Mouse (Mus musculus): ENCODE results near the gene H2-Ab1. TPM values are rescaled to one million over a fixed set of nuclear protein-coding genes. Genes with fewer than 3 reads are reported as not detected.

The H2-Ab1 gene
- polyA plus RNA-seq, 1 experiment from 2014 or later = 1.4 TPM

DNA sequence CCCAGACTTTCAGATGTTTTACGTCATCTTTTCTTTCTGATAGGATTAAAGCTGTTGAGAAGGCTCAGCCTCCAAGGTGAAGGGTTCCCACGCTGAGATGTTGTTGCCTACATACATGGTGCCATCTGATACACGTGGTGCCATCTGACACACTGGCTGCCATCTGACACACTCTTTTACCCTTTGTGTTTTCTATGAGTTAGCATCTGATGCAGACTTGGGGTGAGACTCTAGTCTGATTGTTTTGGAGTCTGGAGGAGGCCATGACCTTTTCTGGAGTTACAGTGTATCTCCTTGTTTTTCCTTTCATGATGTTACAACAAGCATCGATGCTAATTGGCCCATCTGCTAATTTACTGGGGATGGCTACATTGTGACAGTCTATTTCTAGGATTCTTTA is 12.8 kb upstream of the H2-Ab1 start:
- WGBS = 76% methylated on average over 4 of the region's 4 CpGs
- Histone ChIP-seq H3K9me3 (no peaks in the 10 kb centered on the region), H3K9ac (no peak overlapping the region)

DNA sequence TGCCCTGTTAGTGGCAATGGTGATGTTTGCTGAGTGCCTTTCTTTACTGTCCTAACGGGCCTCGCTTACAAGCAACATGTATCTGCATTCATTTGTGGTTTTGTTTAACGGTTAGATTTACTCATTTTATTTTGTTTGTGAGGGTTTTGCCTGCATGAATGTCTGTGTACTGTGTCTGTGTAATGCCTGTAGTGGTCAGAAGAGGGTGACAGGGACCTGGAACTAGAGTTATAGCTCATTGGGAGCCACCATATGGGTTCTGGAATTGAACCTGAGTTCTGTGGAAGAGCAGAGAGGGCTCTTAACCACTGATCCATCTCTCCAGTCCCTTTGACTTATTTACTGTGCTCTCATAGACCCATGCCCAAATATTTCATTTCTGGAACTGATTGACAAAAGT is 10.4 kb upstream of the H2-Ab1 start:
- H3K27me3 ChIP-seq (replicated peaks) = no peaks in the 10 kb centered on the region
- no peaks in the 10 kb centered on the region for H3K4me1 ChIP-seq
- 84% methylated on average over 3 of the region's 3 CpGs for WGBS
- H3K4me3 ChIP-seq = no peak overlapping the region
- H3K4me2 ChIP-seq = no peak overlapping the region
- no peaks in the 10 kb centered on the region for H3K9me3 ChIP-seq
- no peak overlapping the region for H3K9ac ChIP-seq
- no peak overlapping the region for H3K27ac ChIP-seq
- H3K36me3 ChIP-seq (replicated peaks) = no peaks in the 10 kb centered on the region
- ATAC-seq (replicated peaks) = no peak

More for the DNA sequence above, 12.8 kb upstream of the H2-Ab1 start:
- Histone ChIP-seq H3K4me1 (no peaks in the 10 kb centered on the region), H3K27ac (no peak overlapping the region), H3K4me2 (no peak overlapping the region), H3K36me3 (replicated peaks) (no peaks in the 10 kb centered on the region), H3K4me3 (no peak overlapping the region), H3K27me3 (replicated peaks) (no peaks in the 10 kb centered on the region)
- no peak for ATAC-seq (replicated peaks)

DNA sequence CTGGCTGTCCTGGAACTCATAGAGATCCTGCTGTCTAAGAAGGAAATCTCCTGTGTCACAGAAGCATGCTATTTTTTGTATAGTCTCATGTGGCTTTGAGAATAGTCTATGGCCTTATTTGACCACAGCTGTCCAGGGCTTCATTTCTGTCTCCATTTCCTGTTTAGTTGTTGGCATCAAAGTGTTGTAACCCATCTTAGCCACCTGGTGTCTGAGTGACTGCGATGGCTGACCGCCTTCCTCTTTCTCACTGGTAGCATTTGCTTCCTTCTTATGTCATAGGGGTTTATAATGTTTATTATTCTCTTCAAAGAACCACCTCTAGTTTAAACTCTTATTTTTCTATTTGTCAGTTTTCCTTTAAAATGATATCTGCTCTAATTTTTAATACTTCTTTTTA is 8.7 kb upstream of the H2-Ab1 start:
- Histone ChIP-seq H3K9ac (no peak overlapping the region), H3K36me3 (replicated peaks) (no peaks in the 10 kb centered on the region), H3K4me1 (no peaks in the 10 kb centered on the region), H3K4me2 (no peak overlapping the region), H3K27me3 (replicated peaks) (no peaks in the 10 kb centered on the region), H3K9me3 (no peaks in the 10 kb centered on the region), H3K4me3 (no peak overlapping the region), H3K27ac (no peak overlapping the region)
- WGBS = 66% methylated on average over 2 of the region's 2 CpGs
- ATAC-seq (replicated peaks) = no peak

DNA sequence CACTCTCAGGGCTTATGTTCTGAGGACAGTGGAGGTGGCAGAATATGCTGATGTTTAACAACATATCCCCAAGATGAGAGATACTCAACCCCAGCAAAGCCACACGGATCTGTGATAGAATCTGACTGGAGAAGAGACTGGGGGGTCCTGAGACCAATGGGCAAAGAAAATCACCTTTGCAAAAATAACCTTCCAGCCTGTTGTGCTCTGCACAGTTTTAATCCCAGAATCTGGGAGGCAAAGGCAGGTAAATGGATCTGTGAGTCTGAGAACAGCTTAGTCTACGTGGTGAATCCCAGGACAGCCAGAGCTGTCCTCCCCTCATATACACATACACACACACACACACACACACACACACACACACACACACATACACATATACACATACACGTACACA is 8.1 kb upstream of the H2-Ab1 start:
- no peaks in the 10 kb centered on the region for H3K9me3 ChIP-seq
- no peaks in the 10 kb centered on the region for H3K4me1 ChIP-seq
- 44% methylated on average over 3 of the region's 3 CpGs for WGBS
- H3K4me3 ChIP-seq = no peak overlapping the region
- no peaks in the 10 kb centered on the region for H3K36me3 ChIP-seq (replicated peaks)
- no peak overlapping the region for H3K9ac ChIP-seq
- ATAC-seq (replicated peaks) = no peak
- no peaks in the 10 kb centered on the region for H3K27me3 ChIP-seq (replicated peaks)
- H3K27ac ChIP-seq = no peak overlapping the region
- H3K4me2 ChIP-seq = no peak overlapping the region

DNA sequence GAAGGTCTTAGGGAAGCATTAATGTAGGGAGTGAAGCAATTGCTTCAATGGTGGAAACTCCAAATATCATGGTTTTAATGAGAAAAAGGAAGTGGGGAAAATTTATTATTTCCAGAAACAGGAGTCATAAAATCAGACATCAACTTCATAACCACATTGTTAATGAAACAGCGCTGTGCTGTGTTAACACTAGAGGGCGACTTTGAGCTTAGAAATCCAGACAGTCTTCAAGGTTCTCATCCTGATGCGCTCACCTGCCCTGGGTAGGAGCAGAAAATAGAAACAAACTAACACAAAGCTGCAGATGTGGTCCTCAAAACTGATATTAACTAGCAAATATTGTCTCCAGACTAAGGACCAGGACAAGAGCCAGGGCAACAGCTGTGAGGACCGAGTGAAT is 7.6 kb upstream of the H2-Ab1 start:
- no peaks in the 10 kb centered on the region for H3K36me3 ChIP-seq (replicated peaks)

DNA sequence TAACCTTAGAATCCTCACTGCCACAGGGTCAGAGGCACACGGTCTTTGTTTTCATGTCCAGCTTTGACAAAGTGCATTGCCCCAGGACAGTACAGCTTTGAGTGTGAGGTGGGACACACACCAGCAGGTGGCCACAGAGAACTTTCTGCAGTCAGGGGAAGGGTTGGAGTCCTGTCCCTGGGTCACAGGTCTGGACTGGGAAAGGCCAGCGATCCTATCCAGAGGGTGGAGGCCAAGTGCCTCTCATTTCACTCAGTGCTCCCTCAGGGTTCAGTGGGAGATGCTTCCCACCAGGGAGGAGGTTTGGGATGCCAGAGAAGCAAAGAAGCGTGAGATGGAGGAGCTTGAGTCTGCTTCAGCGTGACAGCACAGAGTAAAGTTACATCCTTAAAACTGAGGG is 5.8 kb upstream of the H2-Ab1 start:
- no peak overlapping the region for H3K4me3 ChIP-seq
- H3K36me3 ChIP-seq (replicated peaks) = no peaks in the 10 kb centered on the region
- 45% methylated on average over 4 of the region's 4 CpGs for WGBS
- no peak overlapping the region for H3K4me2 ChIP-seq
- no peak overlapping the region for H3K9ac ChIP-seq
- H3K4me1 ChIP-seq = no peaks in the 10 kb centered on the region
- H3K27me3 ChIP-seq (replicated peaks) = no peaks in the 10 kb centered on the region
- H3K27ac ChIP-seq = no peak overlapping the region
- no peak for ATAC-seq (replicated peaks)
- no peaks in the 10 kb centered on the region for H3K9me3 ChIP-seq

More for the DNA sequence above, 7.6 kb upstream of the H2-Ab1 start:
- no peaks in the 10 kb centered on the region for H3K27me3 ChIP-seq (replicated peaks)
- no peak overlapping the region for H3K4me3 ChIP-seq
- no peak overlapping the region for H3K4me2 ChIP-seq
- H3K4me1 ChIP-seq = no peaks in the 10 kb centered on the region
- no peak overlapping the region for H3K9ac ChIP-seq
- ATAC-seq (replicated peaks) = 0 out of 2 replicates have a peak, but pooled peaks have one; percentile 37
- no peaks in the 10 kb centered on the region for H3K9me3 ChIP-seq
- H3K27ac ChIP-seq = no peak overlapping the region
- 12% methylated on average over 4 of the region's 4 CpGs for WGBS

DNA sequence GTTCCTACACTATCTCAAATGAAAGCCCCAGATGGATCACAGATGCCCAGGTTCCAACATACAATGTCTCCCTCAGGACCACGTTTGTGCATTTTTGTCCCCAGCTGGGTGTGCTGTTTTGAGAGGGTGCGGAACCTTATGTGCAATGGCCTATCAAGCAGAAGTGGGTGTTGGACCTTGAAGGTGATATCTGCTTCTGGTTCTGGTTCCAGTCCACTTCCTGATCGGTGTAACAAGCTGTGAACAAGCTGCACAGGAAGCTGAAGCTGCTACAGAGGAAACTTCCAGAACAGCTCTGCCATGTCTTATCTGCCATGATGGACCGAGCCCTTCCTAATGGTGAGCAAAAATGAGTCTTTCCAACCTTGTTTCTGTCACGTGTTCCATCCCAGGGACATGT is 988 bp upstream of the H2-Ab1 start:
- no peaks in the 10 kb centered on the region for H3K36me3 ChIP-seq (replicated peaks)
- 0 out of 2 replicates have a peak, but pooled peaks cover 2% of the 10 kb centered on the region for H3K27me3 ChIP-seq (replicated peaks)
- H3K27ac ChIP-seq = no peak overlapping the region
- no peak overlapping the region for H3K4me3 ChIP-seq
- H3K9ac ChIP-seq = no peak overlapping the region
- no peak overlapping the region for H3K4me2 ChIP-seq
- 82% methylated on average over 5 of the region's 5 CpGs for WGBS
- ATAC-seq (replicated peaks) = no peak
- no peaks in the 10 kb centered on the region for H3K4me1 ChIP-seq
- H3K9me3 ChIP-seq = no peaks in the 10 kb centered on the region

DNA sequence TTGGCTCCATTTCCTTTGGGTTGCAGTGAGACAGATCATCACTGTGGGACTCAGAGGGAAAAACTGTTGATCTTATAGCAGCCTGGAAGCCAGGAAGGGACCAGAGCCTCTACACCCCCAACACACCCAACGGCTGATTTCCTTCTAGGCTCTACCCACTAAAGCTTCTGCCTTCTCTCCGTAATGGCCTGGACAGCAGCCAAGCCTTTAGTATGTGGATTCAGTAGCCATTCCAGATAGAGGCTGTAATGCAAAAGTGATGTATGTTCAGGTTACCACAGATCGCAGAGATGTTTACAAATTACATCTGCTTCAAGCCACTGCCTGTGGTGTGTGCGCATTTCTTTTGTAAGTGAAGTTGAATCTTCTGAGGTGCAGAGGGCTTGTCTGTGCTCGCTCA is 3.1 kb downstream of the H2-Ab1 start:
- Histone ChIP-seq H3K4me2 (no peak overlapping the region), H3K9me3 (no peaks in the 10 kb centered on the region), H3K27ac (no peak overlapping the region), H3K27me3 (replicated peaks) (peaks cover 14% of the 10 kb centered on the region), H3K9ac (no peak overlapping the region), H3K4me1 (peaks cover 22% of the 10 kb centered on the region), H3K36me3 (replicated peaks) (no peaks in the 10 kb centered on the region), H3K4me3 (no peak overlapping the region)
- ATAC-seq (replicated peaks) = no peak
- WGBS = 83% methylated on average over 5 of the region's 5 CpGs

DNA sequence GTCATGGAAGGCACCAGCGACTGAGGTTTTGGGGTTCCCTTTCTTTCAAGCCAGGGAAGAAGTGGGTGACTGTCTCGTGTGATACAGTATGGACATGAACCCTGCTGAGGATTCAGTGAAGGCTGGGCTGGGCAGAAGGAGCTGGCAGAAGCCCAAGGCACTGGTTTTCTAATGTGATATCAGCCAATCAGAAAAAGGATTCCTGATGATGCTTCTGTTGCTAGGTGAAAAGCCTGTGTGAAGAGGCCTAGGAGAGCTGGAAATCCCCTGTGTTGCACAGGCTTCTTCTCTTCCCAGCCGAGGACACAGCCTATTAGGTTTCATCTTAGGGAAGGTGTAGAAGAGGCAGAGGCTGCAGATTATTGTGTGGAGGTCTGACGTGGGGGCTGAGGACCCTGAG is 4.0 kb downstream of the H2-Ab1 start:
- H3K9me3 ChIP-seq = no peaks in the 10 kb centered on the region
- no peaks in the 10 kb centered on the region for H3K36me3 ChIP-seq (replicated peaks)
- H3K4me3 ChIP-seq = no peak overlapping the region
- peak; percentile 82 for ATAC-seq (replicated peaks)
- H3K4me1 ChIP-seq = peaks cover 22% of the 10 kb centered on the region
- no peak overlapping the region for H3K27ac ChIP-seq
- H3K9ac ChIP-seq = no peak overlapping the region
- H3K27me3 ChIP-seq (replicated peaks) = peaks cover 14% of the 10 kb centered on the region
- H3K4me2 ChIP-seq = no peak overlapping the region
- 23% methylated on average over 4 of the region's 4 CpGs for WGBS

DNA sequence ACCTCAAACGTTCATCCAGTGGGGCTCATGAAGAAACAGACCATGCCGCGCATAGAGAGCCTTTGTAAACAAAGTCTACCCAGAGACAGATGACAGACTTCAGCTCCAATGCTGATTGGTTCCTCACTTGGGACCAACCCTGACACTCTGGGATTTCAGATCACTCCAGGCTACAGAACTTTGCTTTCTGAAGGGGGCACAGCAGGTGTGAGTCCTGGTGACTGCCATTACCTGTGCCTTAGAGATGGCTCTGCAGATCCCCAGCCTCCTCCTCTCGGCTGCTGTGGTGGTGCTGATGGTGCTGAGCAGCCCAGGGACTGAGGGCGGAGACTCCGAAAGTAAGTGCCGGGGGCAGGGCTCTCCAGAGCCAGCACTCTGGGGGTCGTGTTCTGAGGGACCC is 5.6 kb downstream of the H2-Ab1 start:
- Histone ChIP-seq H3K4me2 (peak overlapping the region; percentile 98), H3K9me3 (no peaks in the 10 kb centered on the region), H3K27ac (no peak overlapping the region), H3K4me3 (peak overlapping the region; percentile 33), H3K4me1 (peaks cover 22% of the 10 kb centered on the region), H3K36me3 (replicated peaks) (no peaks in the 10 kb centered on the region), H3K27me3 (replicated peaks) (peaks cover 11% of the 10 kb centered on the region), H3K9ac (no peak overlapping the region)
- WGBS = 2% methylated on average over 8 of the region's 8 CpGs
- ATAC-seq (replicated peaks) = peak; percentile 83

DNA sequence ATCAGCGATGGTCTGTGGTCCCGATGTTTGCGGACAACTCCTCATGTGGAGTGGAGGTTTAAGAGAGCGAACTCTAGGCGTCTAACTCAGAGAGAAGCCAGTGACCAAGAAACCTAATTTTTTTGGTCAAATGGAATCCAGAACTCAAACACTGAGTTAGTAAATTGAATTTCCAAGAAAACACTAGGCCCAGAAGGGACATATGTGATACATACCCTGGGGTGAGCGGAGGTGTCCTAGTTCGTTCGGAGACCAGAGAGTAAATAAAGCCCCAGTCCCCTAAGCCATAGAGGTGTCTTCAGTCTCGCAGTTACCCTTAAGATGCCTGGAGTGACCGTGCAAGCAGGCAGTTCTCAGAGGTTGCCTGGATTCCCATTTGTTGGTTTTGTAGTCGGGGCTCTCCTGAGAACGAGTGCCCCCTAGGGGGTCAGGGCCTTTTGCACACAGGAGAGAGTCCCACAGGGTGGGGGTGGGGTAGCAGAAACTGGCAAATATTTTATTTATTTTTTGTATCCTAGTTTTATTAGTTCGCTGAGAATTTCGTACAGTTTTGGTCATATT is 6.4 kb downstream of the H2-Ab1 start:
- H3K36me3 ChIP-seq (replicated peaks) = no peaks in the 10 kb centered on the region
- H3K4me3 ChIP-seq = peak overlapping the region; percentile 51
- H3K4me2 ChIP-seq = peak overlapping the region; percentile 98
- H3K27me3 ChIP-seq (replicated peaks) = peaks cover 11% of the 10 kb centered on the region
- ATAC-seq (replicated peaks) = no peak
- H3K9me3 ChIP-seq = no peaks in the 10 kb centered on the region
- 4% methylated on average over 14 of the region's 14 CpGs for WGBS
- no peak overlapping the region for H3K9ac ChIP-seq
- H3K27ac ChIP-seq = no peak overlapping the region
- peaks cover 22% of the 10 kb centered on the region for H3K4me1 ChIP-seq

DNA sequence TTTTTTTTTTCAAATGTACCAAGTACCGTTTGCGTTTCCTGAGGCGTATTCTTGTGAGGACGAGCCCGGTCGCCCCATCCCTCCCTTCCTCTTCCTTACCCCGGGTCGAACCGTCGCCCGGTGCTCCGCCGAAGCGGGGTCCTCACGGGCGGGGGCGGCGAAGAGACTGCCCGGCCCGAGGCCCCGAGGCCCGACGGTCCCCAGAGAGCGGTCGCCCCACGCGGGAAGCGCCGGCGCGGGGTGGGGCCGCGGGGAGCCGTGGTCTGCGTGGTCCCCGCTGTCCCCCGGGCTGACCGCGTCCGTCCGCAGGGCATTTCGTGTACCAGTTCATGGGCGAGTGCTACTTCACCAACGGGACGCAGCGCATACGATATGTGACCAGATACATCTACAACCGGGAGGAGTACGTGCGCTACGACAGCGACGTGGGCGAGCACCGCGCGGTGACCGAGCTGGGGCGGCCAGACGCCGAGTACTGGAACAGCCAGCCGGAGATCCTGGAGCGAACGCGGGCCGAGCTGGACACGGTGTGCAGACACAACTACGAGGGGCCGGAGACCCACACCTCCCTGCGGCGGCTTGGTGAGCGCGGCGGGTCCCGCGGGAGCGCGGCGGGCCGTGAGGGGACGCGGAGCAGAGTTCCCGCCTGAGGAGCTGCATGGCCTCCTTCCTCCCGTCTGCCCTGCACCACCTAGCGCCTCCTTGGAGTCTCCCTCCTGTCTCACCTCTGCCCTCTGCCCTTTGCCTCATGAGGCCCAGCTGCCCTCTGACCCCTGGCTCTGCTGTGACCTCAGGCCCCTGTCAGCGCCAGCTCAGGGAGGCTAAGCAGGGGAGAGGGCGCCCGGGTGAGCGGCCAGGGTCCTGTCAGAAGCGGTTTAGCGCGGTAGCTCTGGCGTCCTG is 7.2 kb downstream of the H2-Ab1 start:
- Histone ChIP-seq H3K36me3 (replicated peaks) (no peaks in the 10 kb centered on the region), H3K27ac (no peak overlapping the region), H3K9me3 (no peaks in the 10 kb centered on the region), H3K27me3 (replicated peaks) (peaks cover 11% of the 10 kb centered on the region), H3K4me2 (peak overlapping the region; percentile 98), H3K9ac (peak overlapping the region; percentile 50), H3K4me3 (peak overlapping the region; percentile 51), H3K4me1 (peaks cover 22% of the 10 kb centered on the region)
- under 1% methylated on average over 78 of the region's 93 CpGs for WGBS
- ATAC-seq (replicated peaks) = no peak

DNA sequence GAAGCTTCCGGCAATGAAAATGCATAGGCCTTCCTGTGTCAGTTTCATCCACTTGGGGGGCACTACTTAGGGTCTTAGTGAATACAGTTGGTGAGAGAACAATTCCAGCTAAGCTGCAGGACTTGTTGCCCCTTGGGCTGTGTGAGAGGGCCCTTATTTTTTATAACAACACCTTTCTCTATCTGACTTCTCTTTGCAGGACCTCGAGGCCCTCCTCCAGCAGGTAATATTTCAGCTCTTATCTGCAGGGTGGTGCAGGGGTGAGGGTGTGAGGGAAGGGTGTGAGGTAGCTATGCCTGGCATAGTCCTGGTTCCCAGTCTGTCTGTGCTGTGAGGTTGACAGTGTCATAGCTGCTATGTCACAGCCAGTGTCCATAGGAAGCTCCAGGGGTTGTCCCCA is 10.8 kb downstream of the H2-Ab1 start:
- no peak overlapping the region for H3K9ac ChIP-seq
- peaks cover 20% of the 10 kb centered on the region for H3K4me1 ChIP-seq
- no peaks in the 10 kb centered on the region for H3K9me3 ChIP-seq
- H3K27me3 ChIP-seq (replicated peaks) = peaks cover 11% of the 10 kb centered on the region
- ATAC-seq (replicated peaks) = no peak
- no peak overlapping the region for H3K4me3 ChIP-seq
- H3K4me2 ChIP-seq = no peak overlapping the region
- 81% methylated on average over 2 of the region's 2 CpGs for WGBS
- no peaks in the 10 kb centered on the region for H3K36me3 ChIP-seq (replicated peaks)
- no peak overlapping the region for H3K27ac ChIP-seq

All from midbrain, embryonic 15.5 days (tissue).